Mouse (Mus musculus): ENCODE data around the gene Glt1d1. TPM values are rescaled to one million over a fixed set of nuclear protein-coding genes. Genes with fewer than 3 reads are reported as not detected.

The Glt1d1 gene
- total RNA-seq, 2 experiments from 2014 or later, result not detected

Other genes starting within 250 kb of the Glt1d1 start
- 10 to 100 TPM; 16.5 to 17.4 TPM for gene Slc15a4, start 635 bp downstream of the Glt1d1 start, total RNA-seq (2021)

Measured in heart, adult 18-20 months (tissue).